Mouse (Mus musculus) ES-Bruce4 (cell line): ENCODE measurements around the gene Grik4. TPM values are rescaled to one million over a fixed set of nuclear protein-coding genes. Genes with fewer than 3 reads are reported as not detected.

Experiments used
- H3K27ac ChIP-seq: 2 replicates; pipeline ENCODE4 v1.5.1; 2012; ENCODE audit warnings: low read length, inconsistent platforms; ENCODE audit not compliant: insufficient read depth
- H3K27me3 ChIP-seq: 2 replicates; pipeline ENCODE4 v1.6.1; 2012; ENCODE audit warnings: mild to moderate bottlenecking, low read length, inconsistent platforms; ENCODE audit not compliant: control insufficient read depth, poor library complexity, insufficient read depth, severe bottlenecking
- H3K36me3 ChIP-seq: 2 replicates; pipeline ENCODE4 v1.6.1; 2012; ENCODE audit warnings: inconsistent platforms, mild to moderate bottlenecking, low read length, moderate library complexity; ENCODE audit not compliant: control insufficient read depth, poor library complexity, insufficient read depth, severe bottlenecking
- H3K4me1 ChIP-seq: one replicate; pipeline ENCODE4 v1.8.1; 2011; ENCODE audit warnings: low read length; ENCODE audit not compliant: control insufficient read depth, insufficient read depth
- H3K4me3 ChIP-seq: 2 replicates; pipeline ENCODE4 v1.5.1; 2011; ENCODE audit warnings: low read depth, mild to moderate bottlenecking, low read length
- H3K9ac ChIP-seq: 2 replicates; pipeline ENCODE4 v1.6.1; 2012; ENCODE audit warnings: low read depth, mild to moderate bottlenecking, inconsistent platforms; ENCODE audit not compliant: poor library complexity, severe bottlenecking
- H3K9me3 ChIP-seq: replicated peaks from 2 replicates; pipeline ENCODE4 v1.6.1; 2012; ENCODE audit warnings: mild to moderate bottlenecking, low read length, inconsistent platforms; ENCODE audit not compliant: control insufficient read depth, poor library complexity, insufficient read depth, severe bottlenecking
- CTCF ChIP-seq: IDR thresholded peaks from one replicate; pipeline ENCODE4 v1.8.1; 2011; ENCODE audit warnings: low read depth, low read length
- EP300 ChIP-seq: IDR thresholded peaks from 2 replicates; pipeline ENCODE4 v1.6.1; 2011; ENCODE audit warnings: low read depth, low read length; ENCODE audit not compliant: insufficient read depth
- POLR2A ChIP-seq: IDR thresholded peaks from one replicate; pipeline ENCODE4 v1.8.1; 2011; ENCODE audit warnings: low read length; ENCODE audit not compliant: insufficient read depth
- polyA plus RNA-seq: library from polyadenylated mRNA; stranded (reverse); fragments of >200 nt; gene quantifications from 2 replicates; pipeline ENCODE4 v1.2.4, GENCODE M21; 2011; ENCODE audit warnings: low read depth; ENCODE audit not compliant: missing spikeins, insufficient read depth, insufficient read length

Gene Grik4
- polyA plus RNA-seq, 1 experiment: 1.0 TPM

DNA sequence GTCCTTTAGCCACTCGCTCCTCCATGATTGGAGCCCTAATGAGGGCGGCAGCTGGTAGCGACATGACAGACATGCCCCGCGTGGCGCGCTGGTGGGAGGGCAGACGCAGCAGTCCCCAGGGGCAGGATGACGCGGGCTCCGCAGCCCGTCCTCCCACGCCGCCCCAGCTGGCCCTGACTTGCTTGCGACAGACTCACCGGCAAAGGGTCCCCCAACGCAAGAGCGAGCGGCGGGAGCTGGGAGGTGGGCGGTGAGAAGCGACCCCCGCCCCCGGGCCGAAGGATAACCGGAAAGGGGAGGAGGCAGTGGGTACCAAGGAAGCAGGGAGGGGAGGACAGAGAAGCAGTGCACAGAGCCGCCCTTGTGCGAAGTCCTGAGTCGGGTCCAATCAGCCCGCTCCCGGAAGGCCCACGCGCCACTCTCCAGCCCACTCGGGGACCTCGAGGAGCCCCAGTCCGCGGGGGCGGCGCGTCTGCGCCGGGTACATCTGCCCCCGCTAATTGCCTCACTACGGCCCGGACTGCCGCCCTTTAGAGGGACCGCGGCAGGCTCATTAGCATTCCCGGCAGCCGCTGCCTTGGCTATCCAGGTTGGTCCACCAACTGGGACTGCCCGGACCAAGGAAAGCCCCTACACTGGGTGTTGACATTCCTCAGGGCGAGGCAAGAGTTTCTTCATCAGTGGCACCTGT, 46.8 kb downstream of the Grik4 start:
- H3K36me3 ChIP-seq: no peaks in the 10 kb centered on the region
- peak overlapping the region; percentile 68 for H3K9ac ChIP-seq
- peak overlapping the region; percentile 7 for H3K27ac ChIP-seq
- no peaks in the 10 kb centered on the region for H3K9me3 ChIP-seq
- H3K4me1 ChIP-seq: no peaks in the 10 kb centered on the region
- H3K27me3 ChIP-seq: peaks cover 2% of the 10 kb centered on the region; the same call in 1 of the 2 replicates
- peak overlapping the region; percentile 54 for H3K4me3 ChIP-seq
- TF ChIP-seq POLR2A: no peak
- no peak for TF ChIP-seq CTCF
- TF ChIP-seq EP300: no peak

DNA sequence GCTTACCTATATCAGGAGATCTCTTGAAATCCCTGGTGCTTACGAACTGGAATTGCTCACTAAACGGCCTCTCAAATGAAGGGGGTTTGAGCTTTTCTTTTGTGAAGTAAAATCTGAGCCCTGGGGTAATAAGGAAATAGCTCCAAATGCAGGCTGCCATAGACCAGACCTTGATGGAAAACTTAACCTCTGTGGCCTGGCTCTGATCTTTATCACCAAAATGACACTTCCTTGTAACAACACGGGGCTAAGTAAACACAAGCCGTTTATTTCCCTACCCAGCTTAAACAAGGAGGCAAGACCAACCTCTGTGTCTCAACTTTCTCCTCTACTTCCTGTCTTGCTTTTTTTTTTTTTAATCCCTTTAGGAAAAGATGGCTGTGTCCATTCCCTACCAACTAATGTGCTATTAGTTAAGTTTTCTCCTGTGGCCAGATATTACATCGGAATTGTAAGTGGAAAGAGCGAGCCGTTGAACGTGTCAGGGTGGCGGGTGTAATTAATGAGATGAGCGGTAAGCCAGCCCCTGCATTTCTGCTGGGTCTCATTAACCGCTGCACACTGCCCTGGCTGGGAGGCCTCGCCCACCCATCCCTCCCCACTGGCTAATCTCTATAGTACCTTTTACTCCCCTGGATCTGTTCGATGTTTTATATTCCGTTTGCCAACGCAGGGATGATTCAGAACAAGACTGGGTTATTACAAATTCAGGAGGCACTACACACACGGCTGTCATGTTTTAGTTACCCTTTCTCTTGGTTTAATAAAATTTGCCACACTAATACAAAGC, 47.7 kb downstream of the Grik4 start:
- Histone ChIP-seq H3K27ac (no peak overlapping the region), H3K4me1 (no peaks in the 10 kb centered on the region), H3K9me3 (no peaks in the 10 kb centered on the region), H3K36me3 (no peaks in the 10 kb centered on the region), H3K9ac (peak overlapping the region; percentile 68), H3K4me3 (no peak overlapping the region), H3K27me3 (peaks cover 2% of the 10 kb centered on the region; the same call in 1 of the 2 replicates)
- TF ChIP-seq CTCF (no peak), POLR2A (no peak), EP300 (no peak)

DNA sequence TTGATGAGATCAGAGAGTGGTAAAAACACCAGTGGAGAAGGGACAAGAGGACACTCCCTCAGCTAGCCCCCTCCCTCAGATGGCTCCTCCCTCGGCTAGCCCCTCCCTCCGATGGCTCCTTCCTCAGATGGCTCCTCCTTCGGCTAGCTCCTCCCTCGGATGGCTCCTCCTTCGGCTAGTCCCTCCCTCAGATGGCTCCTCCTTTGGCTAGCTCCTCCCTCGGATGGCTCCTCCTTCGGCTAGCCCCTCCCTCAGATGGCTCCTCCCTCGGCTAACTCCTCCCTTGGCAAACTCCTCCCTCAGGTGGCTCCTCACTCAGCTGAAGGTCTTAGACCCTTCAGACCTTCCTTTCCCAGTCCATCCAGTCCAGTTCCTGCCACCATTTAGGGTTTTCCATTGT, 51.5 kb downstream of the Grik4 start:
- TF ChIP-seq EP300: no peak
- TF ChIP-seq POLR2A: no peak
- no peak for TF ChIP-seq CTCF
- Histone ChIP-seq H3K27me3 (peaks cover 2% of the 10 kb centered on the region; the same call in 1 of the 2 replicates), H3K4me3 (no peak overlapping the region), H3K4me1 (no peaks in the 10 kb centered on the region), H3K9ac (no peak overlapping the region), H3K9me3 (no peaks in the 10 kb centered on the region), H3K27ac (no peak overlapping the region), H3K36me3 (no peaks in the 10 kb centered on the region)

DNA sequence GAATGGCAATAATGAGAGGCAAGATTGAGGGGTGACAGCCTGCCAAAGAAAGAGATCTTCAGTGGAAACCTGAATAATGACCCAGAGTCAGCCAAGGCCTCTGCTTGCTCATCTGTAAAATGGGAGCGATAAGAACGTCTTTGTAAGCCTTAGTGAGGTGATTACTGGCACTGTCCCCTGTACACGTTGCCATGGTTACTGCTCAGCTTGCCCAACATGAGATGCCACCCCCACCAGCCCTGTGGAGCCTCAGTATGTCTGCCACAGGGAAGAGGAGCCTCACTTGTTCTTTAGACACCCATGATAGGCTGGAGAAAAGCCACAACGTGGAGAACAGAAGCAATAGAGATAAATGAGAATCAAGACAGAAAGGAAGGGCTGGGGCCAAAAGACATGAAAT, 56.4 kb downstream of the Grik4 start:
- no peaks in the 10 kb centered on the region for H3K4me1 ChIP-seq
- H3K27me3 ChIP-seq: no peaks in the 10 kb centered on the region
- no peak overlapping the region for H3K27ac ChIP-seq
- no peak overlapping the region for H3K4me3 ChIP-seq
- H3K9ac ChIP-seq: no peak overlapping the region
- H3K36me3 ChIP-seq: no peaks in the 10 kb centered on the region
- TF ChIP-seq CTCF: no peak
- no peak for TF ChIP-seq EP300
- TF ChIP-seq POLR2A: no peak
- H3K9me3 ChIP-seq: no peaks in the 10 kb centered on the region

DNA sequence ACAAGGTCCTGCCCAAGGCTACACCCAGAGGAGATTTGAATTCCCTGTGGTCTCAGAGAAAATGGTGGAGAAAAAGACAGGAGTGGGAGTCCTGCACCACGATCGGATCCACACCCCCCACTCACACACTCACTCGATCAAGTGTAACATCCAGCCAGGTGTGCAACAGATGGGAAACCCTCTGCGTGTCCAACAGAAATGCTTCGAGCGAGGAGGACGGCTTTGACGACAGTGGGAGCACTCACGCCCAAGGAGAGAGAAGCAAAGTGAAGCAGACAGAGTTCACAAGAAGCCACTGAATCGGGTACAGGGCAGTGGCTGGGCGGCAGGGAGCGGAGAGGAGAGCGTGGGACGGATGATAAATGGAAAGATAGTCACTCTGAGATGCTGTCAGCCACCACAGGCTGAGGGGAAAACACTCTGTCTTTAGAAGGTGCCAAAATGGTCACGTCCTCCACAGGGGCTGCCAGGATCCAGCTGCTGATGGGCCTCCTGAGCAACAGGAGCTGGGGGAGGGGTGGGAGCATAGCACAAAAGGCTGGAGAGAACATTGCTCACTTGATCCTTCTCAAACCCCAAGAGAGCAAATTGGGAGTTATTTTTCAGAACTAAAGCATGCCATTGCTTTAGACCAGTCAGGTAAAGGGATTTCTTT, 58.1 kb downstream of the Grik4 start:
- Histone ChIP-seq H3K4me3 (no peak overlapping the region), H3K27me3 (no peaks in the 10 kb centered on the region), H3K9me3 (peaks cover 2% of the 10 kb centered on the region), H3K4me1 (no peaks in the 10 kb centered on the region), H3K36me3 (no peaks in the 10 kb centered on the region), H3K9ac (no peak overlapping the region), H3K27ac (no peak overlapping the region)
- no peak for TF ChIP-seq POLR2A
- TF ChIP-seq EP300: no peak
- TF ChIP-seq CTCF: no peak
